Mouse (Mus musculus): ENCODE data around the gene D8Ertd738e. TPM values are rescaled to one million over a fixed set of nuclear protein-coding genes. Genes with fewer than 3 reads are reported as not detected.

Gene D8Ertd738e
- polyA plus RNA-seq, 1 experiment from 2014 or later = 388 TPM

DNA sequence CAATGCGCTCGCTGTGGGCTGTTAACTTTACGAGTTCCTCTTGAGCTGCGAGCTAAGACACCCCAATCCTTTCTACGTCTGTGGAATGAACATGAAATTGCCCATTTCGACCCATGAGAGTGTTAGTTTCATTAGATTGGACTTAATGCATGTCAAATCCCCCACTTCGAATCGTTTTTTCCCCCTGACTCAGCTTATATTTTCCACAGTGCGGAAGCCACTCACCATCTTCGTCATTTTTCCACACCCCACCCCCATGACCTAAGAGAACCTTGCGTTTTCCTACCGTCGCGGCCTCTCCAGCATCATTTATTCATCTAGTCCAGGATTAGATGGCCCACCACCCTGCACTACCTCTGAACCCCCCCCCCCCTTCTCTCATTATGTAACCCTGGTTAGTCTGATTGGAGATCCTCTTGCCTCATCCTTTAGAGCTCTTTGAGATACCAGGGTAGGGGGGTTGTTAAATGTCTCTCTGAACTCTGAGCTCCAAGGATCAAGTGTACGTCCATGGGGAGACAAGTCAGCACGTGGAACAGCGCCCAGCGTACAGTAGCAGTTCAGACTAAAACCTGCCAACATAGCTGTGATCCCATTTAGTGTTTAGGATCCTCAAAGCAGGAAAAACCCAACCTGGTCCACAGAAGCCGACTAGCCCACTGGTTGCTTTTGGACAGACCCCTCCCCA lies 11.8 kb downstream of the D8Ertd738e start:
- Histone ChIP-seq H3K9me3 (replicated peaks; ENCODE audit: low read length) (no peaks in the 10 kb centered on the region), H3K27ac (peak overlapping the region; percentile 89), H3K9ac (ENCODE audit: low read depth, low read length) (peak overlapping the region; percentile 59), H3K27me3 (ENCODE audit: insufficient read depth, low read length) (no peaks in the 10 kb centered on the region), H3K36me3 (ENCODE audit: insufficient read depth, low read length) (peaks cover 7% of the 10 kb centered on the region; the same call in 1 of the 2 replicates), H3K4me2 (ENCODE audit: low read length) (peak overlapping the region; percentile 74), H3K4me1 (replicated peaks; ENCODE audit: insufficient read depth, low read length) (peaks cover 4% of the 10 kb centered on the region; the same call in 1 of the 2 replicates), H3K4me3 (replicated peaks; ENCODE audit: low read depth, low read length) (peak overlapping the region; percentile 97)
- TF ChIP-seq CTCF (IDR thresholded peaks at IDR 0.05; ENCODE audit: low read depth) = no peak
- peak; percentile 4 for DNase-seq (ENCODE audit: low spot score)
- WGBS = 9% methylated on average over 19 of the region's 19 CpGs
- ATAC-seq (replicated peaks; ENCODE audit: low FRiP score, low read depth) = 0 out of 2 replicates have a peak, but pooled peaks have one; percentile 3

DNA sequence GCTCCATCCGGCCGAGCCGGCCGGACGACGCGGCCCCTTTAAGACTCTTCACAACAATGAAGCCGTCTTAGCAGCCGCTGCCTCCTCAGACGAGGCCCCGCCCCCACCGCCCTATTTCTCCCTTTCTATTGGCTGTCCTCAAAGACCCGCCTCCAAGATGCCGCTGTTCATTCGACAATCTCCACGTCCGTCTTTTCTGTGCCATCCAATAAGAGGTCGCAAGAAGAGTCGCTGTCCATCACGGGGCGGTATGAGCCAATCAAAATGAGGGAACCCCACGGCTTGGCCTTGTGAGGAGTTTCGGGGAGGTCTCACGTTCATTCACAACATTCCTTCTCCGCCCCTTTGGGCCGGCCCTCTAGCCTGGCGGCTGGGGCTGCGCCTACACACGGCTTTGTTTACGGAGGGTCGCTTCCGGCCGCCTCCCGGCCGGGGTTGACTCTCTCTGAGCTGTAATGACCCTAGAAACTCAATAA lies 12.5 kb downstream of the D8Ertd738e start, which contains the start of gene Zswim4:
Gene Zswim4, minus strand, starts transcription at position 58 of the 476 bp plus-strand sequence.
- under 1% methylated on average over 33 of the region's 35 CpGs for WGBS
- DNase-seq (ENCODE audit: low spot score) (peak; percentile 100), ATAC-seq (replicated peaks; ENCODE audit: low FRiP score, low read depth) (peak; percentile 98)
- peaks cover 7% of the 10 kb centered on the region; the same call in 1 of the 2 replicates for H3K36me3 ChIP-seq (ENCODE audit: insufficient read depth, low read length)
- peaks cover 4% of the 10 kb centered on the region; the same call in 1 of the 2 replicates for H3K4me1 ChIP-seq (replicated peaks; ENCODE audit: insufficient read depth, low read length)
- H3K4me3 ChIP-seq (replicated peaks; ENCODE audit: low read depth, low read length) = peak within 1 kb of the TSS; percentile 97
- no peaks in the 10 kb centered on the region for H3K9me3 ChIP-seq (replicated peaks; ENCODE audit: low read length)
- TF ChIP-seq CTCF (IDR thresholded peaks at IDR 0.05; ENCODE audit: low read depth) = peak; percentile 25; the same call in 1 of the 2 replicates
- H3K4me2 ChIP-seq (ENCODE audit: low read length) = peak within 1 kb of the TSS; percentile 91
- H3K9ac ChIP-seq (ENCODE audit: low read depth, low read length) = peak within 1 kb of the TSS; percentile 99
- H3K27ac ChIP-seq = peak within 1 kb of the TSS; percentile 89
- H3K27me3 ChIP-seq (ENCODE audit: insufficient read depth, low read length) = no peaks in the 10 kb centered on the region

DNA sequence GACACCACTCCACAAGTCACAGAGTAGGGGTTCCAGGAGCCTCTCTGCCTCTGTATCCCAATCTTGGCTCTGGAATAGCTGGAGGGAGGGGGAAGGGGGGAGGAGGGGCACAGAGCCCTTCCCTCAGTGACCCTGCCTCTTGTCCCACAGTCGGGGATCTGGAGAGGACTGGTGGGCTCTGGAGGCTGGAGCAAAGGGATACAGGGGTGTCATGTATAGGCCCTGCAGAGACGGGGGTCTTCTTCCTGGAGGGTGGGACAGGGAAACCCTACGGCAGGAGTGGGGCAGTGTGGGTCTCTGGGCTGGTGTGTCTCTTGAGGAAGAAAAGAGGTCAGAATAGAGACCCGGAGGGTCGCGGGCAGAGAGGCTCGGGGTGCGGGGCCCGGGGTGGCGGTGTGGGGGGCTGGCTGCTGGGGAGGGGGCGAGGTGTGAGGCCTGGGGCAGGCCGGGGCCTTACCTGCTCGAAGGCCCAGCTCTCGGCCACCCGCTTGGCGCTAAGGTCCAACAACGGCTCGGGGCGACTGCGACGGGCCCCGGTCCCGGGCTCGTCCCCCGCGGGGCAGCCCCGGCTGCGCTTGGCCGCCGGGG lies 13.0 kb downstream of the D8Ertd738e start:
- WGBS = 1% methylated on average over 29 of the region's 30 CpGs
- Histone ChIP-seq H3K27ac (peak overlapping the region; percentile 82), H3K9ac (ENCODE audit: low read depth, low read length) (peak overlapping the region; percentile 99), H3K4me2 (ENCODE audit: low read length) (peak overlapping the region; percentile 91), H3K4me1 (replicated peaks; ENCODE audit: insufficient read depth, low read length) (peaks cover 4% of the 10 kb centered on the region; the same call in 1 of the 2 replicates), H3K36me3 (ENCODE audit: insufficient read depth, low read length) (peaks cover 11% of the 10 kb centered on the region), H3K9me3 (replicated peaks; ENCODE audit: low read length) (no peaks in the 10 kb centered on the region), H3K4me3 (replicated peaks; ENCODE audit: low read depth, low read length) (peak overlapping the region; percentile 97), H3K27me3 (ENCODE audit: insufficient read depth, low read length) (no peaks in the 10 kb centered on the region)
- ATAC-seq (replicated peaks; ENCODE audit: low FRiP score, low read depth) (peak; percentile 22), DNase-seq (ENCODE audit: low spot score) (peak; percentile 27)
- no peak for TF ChIP-seq CTCF (IDR thresholded peaks at IDR 0.05; ENCODE audit: low read depth)

DNA sequence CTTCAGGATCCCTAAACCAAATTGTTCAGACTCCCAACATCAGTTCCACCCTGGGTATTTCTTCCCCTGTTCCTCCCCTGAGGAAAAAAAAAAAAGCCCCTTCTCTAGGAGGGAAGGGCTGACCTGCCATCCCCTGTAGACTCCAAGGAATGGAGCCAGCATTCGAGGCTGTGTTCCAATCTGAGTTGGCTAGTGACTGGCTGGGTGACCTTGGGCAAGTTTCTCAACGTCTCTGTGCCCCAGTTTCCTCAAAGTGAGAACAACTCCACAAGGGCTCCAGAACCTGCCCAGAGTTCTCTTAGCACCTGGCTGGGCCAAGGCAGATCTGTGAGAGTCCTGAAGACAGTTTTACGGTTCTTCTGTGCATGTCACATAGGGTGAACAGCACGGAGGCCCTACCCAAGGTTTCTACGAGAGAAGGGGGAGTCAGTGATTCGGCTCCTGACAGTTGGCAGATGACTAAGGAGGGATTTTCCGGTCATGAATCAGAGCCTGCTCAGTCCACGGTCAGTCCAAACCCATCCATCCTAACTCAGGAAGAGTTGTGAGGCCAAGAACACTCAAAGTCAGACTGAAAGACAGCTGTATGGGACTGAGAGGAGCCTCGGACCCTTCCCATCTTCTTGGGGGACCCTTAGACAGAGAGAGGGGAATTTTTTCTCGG lies 13.6 kb downstream of the D8Ertd738e start:
- WGBS = 8% methylated on average over 10 of the region's 10 CpGs
- ATAC-seq (replicated peaks; ENCODE audit: low FRiP score, low read depth) (no peak), DNase-seq (ENCODE audit: low spot score) (peak; percentile 33)
- H3K9me3 ChIP-seq (replicated peaks; ENCODE audit: low read length) = no peaks in the 10 kb centered on the region
- H3K4me3 ChIP-seq (replicated peaks; ENCODE audit: low read depth, low read length) = peak overlapping the region; percentile 97
- no peaks in the 10 kb centered on the region for H3K27me3 ChIP-seq (ENCODE audit: insufficient read depth, low read length)
- H3K4me1 ChIP-seq (replicated peaks; ENCODE audit: insufficient read depth, low read length) = peaks cover 4% of the 10 kb centered on the region; the same call in 1 of the 2 replicates
- peak overlapping the region; percentile 91 for H3K4me2 ChIP-seq (ENCODE audit: low read length)
- H3K9ac ChIP-seq (ENCODE audit: low read depth, low read length) = peak overlapping the region; percentile 99
- no peak for TF ChIP-seq CTCF (IDR thresholded peaks at IDR 0.05; ENCODE audit: low read depth)
- H3K27ac ChIP-seq = peak overlapping the region; percentile 82
- peaks cover 12% of the 10 kb centered on the region for H3K36me3 ChIP-seq (ENCODE audit: insufficient read depth, low read length)

DNA sequence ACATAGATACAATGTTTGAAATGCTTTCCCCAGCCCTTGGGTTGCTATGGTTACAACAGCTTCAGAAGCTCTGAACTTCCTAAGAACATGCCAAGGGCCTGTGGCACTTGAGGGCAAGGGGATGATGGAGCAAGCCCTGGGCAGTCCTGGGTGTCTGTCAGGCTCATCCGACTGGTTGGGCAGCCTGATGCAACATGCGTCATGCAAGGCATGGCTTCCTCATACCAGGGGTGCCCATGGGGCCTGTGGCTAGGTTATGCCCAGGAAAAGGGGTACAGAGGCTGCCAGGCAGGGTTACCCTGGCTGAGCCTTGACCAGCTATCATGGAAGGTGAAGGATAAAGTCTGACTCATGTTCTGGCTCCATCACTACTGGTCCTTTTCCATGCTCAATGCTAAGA lies 16.5 kb downstream of the D8Ertd738e start:
- H3K4me3 ChIP-seq (replicated peaks; ENCODE audit: low read depth, low read length) = no peak overlapping the region
- no peak for ATAC-seq (replicated peaks; ENCODE audit: low FRiP score, low read depth)
- no peak overlapping the region for H3K4me2 ChIP-seq (ENCODE audit: low read length)
- no peak for DNase-seq (ENCODE audit: low spot score)
- TF ChIP-seq CTCF (IDR thresholded peaks at IDR 0.05; ENCODE audit: low read depth) = no peak
- WGBS = 89% methylated on average over 2 of the region's 2 CpGs
- no peak overlapping the region for H3K27ac ChIP-seq
- H3K9ac ChIP-seq (ENCODE audit: low read depth, low read length) = no peak overlapping the region
- peaks cover 4% of the 10 kb centered on the region; the same call in 1 of the 2 replicates for H3K4me1 ChIP-seq (replicated peaks; ENCODE audit: insufficient read depth, low read length)
- H3K36me3 ChIP-seq (ENCODE audit: insufficient read depth, low read length) = peaks cover 29% of the 10 kb centered on the region
- H3K27me3 ChIP-seq (ENCODE audit: insufficient read depth, low read length) = no peaks in the 10 kb centered on the region
- H3K9me3 ChIP-seq (replicated peaks; ENCODE audit: low read length) = no peaks in the 10 kb centered on the region

DNA sequence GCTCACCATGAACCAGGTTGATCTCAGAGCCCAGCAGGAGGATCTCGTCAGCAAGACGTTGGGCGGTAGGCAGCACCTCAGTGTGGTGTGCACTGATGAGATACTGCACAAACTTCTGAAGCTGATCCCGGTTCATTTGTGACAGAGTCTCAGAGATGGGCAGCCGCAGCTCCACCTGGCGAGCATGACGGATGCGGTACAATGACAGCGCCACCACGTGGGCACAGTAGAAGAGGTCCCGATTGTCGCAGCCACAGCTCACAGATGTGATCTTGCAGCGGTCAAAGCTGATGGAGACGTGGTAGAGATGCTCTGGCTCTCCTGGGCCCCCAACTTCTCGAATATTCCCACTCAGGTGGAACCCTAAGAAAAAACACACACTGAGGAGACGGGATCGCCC lies 18.8 kb downstream of the D8Ertd738e start:
- H3K36me3 ChIP-seq (ENCODE audit: insufficient read depth, low read length) = peaks cover 49% of the 10 kb centered on the region
- WGBS = 77% methylated on average over 17 of the region's 17 CpGs
- no peaks in the 10 kb centered on the region for H3K27me3 ChIP-seq (ENCODE audit: insufficient read depth, low read length)

More for the DNA sequence above, 18.8 kb downstream of the D8Ertd738e start:
- H3K4me2 ChIP-seq (ENCODE audit: low read length) = no peak overlapping the region
- TF ChIP-seq CTCF (IDR thresholded peaks at IDR 0.05; ENCODE audit: low read depth) = peak; percentile 45
- no peak for DNase-seq (ENCODE audit: low spot score)
- H3K4me1 ChIP-seq (replicated peaks; ENCODE audit: insufficient read depth, low read length) = peaks cover 2% of the 10 kb centered on the region; the same call in 1 of the 2 replicates
- H3K9ac ChIP-seq (ENCODE audit: low read depth, low read length) = no peak overlapping the region
- no peak overlapping the region for H3K27ac ChIP-seq
- H3K4me3 ChIP-seq (replicated peaks; ENCODE audit: low read depth, low read length) = no peak overlapping the region
- no peak for ATAC-seq (replicated peaks; ENCODE audit: low FRiP score, low read depth)
- no peaks in the 10 kb centered on the region for H3K9me3 ChIP-seq (replicated peaks; ENCODE audit: low read length)
